Mouse (Mus musculus) heart, adult 2 months (tissue): ENCODE results near the gene Ccnq.

Experiments used
- CTCF ChIP-seq: fragments of 200-600 bp; IDR thresholded peaks from 2 replicates; pipeline ENCODE4 v1.8.1; 2022; ENCODE audit warnings: antibody characterized with exemption, mild to moderate bottlenecking, moderate library complexity
- EP300 ChIP-seq: fragments of 200-500 bp; IDR thresholded peaks from 2 replicates; pipeline ENCODE4 v1.6.1; 2011; ENCODE audit warnings: low read depth, low read length, control low read depth; ENCODE audit not compliant: insufficient read depth
- POLR2A ChIP-seq: fragments of 200-500 bp; IDR thresholded peaks from 2 replicates; pipeline ENCODE4 v1.6.1; 2011; ENCODE audit warnings: mild to moderate bottlenecking, low read depth, low read length, control low read depth; ENCODE audit not compliant: insufficient read depth

DNA sequence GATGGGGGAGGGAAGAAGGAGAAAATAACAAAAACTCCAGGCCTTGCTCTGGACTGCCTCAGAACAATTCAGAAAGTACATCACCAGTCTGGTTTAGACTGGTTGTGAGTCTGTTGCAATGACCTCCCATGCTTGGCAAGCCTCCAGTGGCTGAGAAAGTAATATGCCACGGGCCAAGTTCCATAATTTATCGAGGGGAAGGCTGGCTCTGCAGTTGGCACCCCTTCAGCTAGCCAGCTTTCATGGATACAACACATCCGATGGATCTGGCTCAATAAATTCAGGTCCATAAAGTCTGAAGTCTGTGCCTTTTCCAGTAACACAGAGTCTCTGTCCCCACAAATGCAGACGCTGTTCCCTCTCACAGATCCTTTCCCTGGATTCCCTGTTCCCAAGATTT, 40.1 kb upstream of the Ccnq start:
- TF ChIP-seq CTCF (no peak), EP300 (no peak), POLR2A (no peak)
